Mouse (Mus musculus): ENCODE data around the gene Ripor3.

The Ripor3 gene

DNA sequence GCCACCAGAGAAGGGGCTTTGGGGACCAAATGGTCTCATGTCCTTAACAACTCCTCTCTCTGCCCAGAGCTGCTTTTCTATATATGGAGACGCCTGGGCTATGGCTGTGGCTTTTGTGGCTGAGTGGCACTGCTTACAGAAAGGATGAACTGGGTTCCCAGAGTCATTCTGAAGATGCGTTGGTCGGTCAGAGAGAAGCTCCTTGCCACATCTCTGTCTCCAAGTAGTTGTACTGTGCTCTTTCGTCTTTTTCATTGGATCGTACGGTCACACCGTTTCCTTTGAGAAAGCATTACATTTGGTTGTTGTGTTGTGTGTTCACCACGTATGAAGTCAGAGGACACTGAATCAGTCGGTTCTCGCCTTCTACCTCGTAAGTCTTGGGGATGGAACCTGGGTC lies 69.8 kb downstream of the Ripor3 start:
- ATAC-seq (ENCODE audit: insufficient number of reproducible peaks, low FRiP score, low TSS enrichment) = no peak

DNA sequence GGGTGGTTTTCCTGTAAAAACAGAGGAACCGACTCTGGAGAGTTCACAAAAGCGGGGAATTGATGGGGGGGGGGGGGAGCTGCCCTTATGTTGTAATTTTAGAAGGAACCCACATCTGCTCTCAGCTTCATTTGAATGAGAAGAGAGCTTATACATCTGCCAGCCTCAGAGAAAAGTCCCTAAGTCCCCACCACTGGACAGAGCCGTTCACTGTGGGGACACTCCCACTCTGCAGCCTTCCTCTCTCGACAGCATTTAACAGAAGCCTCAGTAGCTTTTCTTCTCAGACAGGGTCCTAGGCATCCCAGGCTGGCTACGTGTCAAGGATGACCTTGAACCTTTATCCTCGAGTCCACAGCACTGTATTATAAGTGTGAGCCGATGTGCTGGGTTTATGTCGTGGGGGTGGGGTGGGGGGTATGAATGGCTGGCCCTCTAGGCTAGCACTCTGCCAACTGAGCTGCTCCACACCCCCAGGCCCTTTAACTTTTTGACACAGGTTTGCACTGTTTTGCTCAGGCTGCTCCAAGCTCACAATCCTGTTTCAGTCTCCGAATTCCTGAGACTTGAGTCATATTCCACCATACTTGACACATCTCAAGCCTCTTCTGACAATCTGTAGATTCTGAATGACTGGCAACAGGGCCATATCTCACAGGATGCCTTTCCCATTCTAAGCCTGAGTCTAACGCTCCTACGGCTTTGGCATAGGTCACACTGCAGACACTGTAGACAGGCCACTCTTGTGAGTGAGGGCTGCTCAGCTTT lies 70.6 kb downstream of the Ripor3 start:
- no peak for ATAC-seq (ENCODE audit: insufficient number of reproducible peaks, low FRiP score, low TSS enrichment)

DNA sequence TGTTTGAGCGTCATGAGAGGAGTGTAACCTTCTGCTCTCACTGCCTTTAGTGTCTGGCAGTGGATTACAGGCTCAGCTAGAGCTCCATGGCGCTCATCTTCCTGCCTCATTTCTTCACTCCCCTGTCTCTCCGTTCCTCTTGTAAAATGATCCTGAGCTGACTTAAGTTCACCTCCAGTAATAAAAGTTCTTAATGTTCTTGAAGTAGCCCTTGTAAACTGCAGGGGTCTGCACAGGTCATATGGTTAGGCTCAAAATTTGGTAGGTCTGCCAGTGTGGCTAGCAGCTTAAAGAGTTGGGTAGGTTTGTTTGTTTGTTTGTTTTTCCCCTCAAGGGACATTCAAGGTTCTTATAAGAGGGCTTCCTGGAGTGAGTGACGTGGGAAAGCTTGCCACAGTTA lies 71.2 kb downstream of the Ripor3 start:
- no peak for ATAC-seq (ENCODE audit: insufficient number of reproducible peaks, low FRiP score, low TSS enrichment)

DNA sequence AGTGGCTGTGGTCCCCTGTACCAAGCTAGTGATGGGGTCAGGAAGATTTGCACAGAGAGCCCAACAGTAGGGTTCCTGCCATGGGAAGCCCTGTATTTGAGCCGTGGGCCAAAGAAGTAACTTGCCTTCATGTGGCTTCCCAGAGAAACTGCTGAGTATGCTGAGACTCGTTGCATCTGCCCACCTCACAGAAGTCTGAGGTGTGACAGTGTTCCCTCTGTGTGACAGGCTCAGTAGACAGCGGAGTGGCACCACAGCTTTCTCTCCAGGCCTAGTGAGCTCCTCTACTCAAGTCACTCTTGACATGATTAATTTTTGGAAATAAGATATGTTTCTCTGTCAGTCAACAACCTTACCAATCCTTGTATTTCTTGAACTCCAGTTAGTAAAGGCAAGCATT lies 71.6 kb downstream of the Ripor3 start:
- no peak for ATAC-seq (ENCODE audit: insufficient number of reproducible peaks, low FRiP score, low TSS enrichment)

DNA sequence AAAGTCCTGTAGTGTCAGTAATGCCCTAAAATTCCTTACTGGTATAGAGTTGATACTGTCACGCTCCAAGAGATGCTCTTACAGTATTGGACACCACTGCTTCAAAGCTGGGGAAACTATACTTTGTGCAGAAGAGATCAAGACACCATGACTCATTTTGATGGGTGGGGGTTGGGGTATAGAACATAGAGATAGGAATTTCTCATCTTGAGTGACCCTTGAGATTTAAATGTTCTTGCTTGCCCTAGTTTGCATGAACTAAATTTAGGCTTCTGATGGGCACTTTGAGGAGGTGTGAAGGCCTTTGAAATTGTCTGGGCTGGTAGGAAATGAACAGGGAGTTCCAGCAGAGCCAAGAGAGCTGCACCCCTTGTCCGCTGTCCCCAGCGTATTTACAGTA lies 74.5 kb downstream of the Ripor3 start:
- ATAC-seq (ENCODE audit: insufficient number of reproducible peaks, low FRiP score, low TSS enrichment) = no peak

DNA sequence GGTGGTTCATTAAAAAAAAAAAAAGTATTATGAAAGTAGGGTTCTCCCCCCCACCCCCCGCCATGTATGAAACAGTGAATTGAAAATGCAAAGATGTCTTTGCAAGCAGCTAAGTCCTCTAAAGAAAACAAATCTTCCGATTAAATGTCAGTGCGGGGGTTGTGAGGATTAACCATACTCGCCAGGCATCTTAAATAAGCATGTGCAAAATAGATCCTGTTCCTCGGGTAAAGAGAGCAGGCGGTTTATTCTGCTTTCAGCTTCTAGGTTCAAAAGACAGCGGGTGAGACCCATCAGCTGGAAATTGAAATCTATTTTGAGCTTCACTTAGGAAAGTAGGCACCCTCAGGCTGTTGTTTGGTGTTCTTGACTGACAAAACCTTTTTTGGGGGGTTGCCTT lies 77.0 kb downstream of the Ripor3 start:
- ATAC-seq (ENCODE audit: insufficient number of reproducible peaks, low FRiP score, low TSS enrichment) = no peak

DNA sequence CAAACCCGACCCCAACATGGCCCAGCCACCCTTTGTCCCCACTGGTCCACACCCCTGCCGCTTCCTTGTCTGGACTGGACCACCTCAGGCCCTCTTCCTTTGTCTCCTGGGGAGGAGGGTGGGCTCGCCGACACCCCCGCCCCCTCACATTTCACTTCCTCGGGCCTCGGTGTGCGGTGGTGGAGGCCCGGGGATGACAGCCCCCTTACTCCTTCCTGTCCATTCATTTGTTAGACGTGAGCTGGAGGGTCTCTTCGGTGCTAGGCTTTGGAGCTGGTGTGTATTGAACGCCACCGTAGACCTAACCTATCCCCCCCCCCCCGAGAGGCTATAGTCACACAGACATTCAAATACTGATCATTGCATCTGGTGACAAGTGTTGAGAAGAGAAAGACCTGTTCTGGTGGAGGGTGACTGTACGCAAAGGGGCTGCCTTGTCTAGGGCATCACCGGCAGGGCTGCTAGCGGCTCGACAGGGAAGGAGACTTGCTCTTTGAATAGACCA lies 77.6 kb downstream of the Ripor3 start:
- ATAC-seq (ENCODE audit: insufficient number of reproducible peaks, low FRiP score, low TSS enrichment) = peak; percentile 26; the same call in 1 of the 2 replicates

DNA sequence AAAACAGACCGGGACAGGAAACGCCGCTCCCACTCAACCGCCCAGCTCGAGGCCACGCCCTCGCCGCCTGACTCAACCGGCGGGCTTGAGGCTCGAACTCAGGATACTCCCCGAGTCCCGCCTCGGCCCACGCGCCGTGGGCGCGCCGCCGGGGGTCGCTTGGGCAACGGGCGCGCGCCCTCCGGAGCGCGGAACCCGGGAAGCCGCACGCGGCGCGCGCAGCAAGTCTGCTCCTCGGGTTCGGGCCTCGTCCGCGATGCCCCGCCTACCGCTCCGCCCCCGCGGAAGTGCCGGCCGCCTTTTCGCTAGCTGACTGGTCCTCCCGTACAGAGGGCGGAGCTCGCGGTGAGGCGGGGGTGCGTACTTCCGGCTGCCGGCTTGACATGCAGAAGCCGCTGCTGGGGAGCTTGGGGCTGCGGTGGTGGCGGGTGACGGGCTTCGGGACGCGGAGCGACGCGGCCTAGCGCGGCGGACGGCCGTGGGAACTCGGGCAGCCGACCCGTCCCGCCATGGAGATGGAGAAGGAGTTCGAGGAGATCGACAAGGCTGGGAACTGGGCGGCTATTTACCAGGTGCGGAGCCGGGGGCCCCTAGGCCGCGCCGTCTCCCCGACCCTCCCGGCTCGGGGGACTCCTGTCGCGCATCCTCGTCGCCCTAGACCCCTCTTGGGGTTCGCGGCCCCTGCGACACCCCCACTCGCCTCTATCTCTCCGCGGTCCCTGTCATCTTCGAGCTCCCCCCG lies 78.3 kb downstream of the Ripor3 start, which contains the start of gene Ptpn1:
Gene Ptpn1 (plus strand): TSS at position 73 of the 742 bp plus-strand sequence.
- peak; percentile 92 for ATAC-seq (ENCODE audit: insufficient number of reproducible peaks, low FRiP score, low TSS enrichment)

DNA sequence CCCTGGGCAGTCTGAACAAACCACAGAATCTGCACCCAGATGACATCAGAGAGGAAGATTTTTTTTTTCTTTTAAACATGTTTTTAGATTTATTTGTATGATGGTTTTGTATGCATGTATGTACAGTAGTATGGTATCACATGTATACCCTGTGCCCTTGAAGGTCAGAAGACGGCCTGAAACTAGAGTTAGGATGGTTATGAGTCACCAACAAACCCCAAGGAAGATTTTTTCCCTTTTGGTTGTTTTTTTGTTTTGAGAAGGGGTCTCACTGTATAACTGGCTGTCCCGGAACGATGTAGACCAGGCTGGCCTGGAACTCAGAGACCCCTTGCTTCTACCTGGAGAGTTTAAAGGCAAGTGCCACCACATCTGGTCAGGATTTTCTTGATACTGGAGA lies 79.4 kb downstream of the Ripor3 start:
- no peak for ATAC-seq (ENCODE audit: insufficient number of reproducible peaks, low FRiP score, low TSS enrichment)

Measured in cerebellum, adult (tissue).